Mouse (Mus musculus) cerebellum, adult 11 months (tissue): ENCODE measurements around the gene Fastkd1.
"Not testable (repeated sequence)": the region's sequence is repeated elsewhere in the genome, so short reads cannot be mapped to it uniquely, and the experiment has no call there.

ENCODE experiments used
- DNase-seq: peaks from one replicate; pipeline ENCODE4 v3.0.0; 2022

The Fastkd1 gene

DNA sequence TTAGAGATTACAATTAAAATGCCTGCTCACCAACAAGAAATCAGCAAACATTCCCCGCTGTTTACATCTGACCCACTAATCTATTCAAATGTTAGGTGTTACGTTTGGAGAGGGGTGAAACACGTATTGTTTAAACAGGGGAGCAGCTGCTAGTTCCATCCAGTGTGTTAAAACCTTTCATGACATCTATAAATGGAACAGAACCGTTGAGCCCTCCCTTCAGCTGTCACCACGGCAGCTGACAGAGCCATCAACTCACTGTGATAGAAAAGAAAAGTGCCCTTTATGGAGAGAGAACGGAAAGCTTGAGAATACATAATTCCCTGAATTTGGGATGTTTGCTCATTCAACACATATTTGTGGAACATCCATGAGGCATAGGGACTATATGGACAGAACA is 44.9 kb downstream of the Fastkd1 start:
- no peak for DNase-seq

DNA sequence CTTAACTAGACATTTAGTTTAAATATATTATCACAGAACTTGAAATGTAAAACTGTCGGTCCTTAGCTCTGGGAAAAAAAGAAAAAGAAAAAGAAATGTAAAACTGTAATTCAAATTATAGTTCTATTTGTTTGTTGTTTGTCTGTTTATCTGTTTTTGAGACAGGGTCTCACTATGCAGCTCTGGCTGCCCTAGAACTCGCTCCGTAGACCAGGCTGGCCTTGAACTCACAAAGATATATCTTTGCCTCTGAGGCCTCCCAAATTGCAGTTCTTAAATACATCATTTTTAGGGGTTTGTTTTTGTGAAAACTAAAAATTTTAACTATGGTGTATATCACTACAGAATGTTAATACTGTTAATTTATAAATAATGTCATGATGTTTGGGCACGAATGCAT is 45.7 kb downstream of the Fastkd1 start:
- no peak for DNase-seq

DNA sequence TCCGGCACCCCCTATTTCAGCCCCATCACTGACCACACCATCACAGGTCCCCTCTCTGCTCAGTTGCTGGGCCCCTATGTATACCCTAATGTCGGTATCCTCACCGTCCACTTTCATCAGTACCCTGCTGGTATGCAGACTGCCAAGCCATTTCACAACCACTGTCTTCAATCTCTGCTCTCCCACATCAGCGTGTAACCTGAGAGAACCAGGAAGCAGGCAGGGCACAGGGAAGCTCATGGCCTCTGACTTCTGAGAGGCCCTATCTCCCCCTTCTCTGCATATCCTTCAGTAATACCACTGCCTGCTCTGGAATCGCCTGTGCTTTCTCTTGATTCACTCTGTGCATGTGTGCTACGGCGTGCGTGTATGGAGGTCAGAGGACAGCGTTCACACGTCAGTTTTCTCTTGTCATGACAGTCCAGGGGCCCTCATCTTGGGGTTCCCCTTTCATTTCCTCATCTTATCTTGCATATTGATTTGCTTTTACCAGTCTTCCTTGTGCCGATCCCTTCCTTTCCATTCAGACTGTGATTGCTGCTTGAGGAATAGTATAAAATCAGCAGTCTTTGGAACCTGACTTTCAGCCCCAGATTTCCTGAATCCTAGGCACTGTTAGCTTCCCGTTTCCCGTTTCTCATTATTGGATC is 49.4 kb downstream of the Fastkd1 start:
- DNase-seq = no peak

DNA sequence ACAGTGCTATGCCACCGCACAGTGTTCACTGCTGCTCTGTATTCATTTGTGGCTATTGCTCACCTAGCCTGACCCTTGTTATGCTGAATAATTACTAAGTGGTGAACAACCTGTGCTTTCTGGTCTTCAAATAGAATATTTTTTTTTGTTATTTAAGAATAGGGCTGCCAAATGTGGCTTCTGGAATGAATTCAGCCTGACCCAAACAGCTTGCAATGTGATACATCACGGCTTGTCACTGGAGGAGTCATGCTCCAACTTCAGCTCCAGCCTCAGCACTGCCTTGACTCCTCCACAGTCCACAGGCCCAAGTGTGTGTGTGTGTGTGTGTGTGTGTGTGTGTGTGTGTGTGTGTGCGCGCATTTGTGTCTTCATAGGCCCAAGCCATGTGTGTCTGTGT is 54.0 kb downstream of the Fastkd1 start:
- DNase-seq = no peak

DNA sequence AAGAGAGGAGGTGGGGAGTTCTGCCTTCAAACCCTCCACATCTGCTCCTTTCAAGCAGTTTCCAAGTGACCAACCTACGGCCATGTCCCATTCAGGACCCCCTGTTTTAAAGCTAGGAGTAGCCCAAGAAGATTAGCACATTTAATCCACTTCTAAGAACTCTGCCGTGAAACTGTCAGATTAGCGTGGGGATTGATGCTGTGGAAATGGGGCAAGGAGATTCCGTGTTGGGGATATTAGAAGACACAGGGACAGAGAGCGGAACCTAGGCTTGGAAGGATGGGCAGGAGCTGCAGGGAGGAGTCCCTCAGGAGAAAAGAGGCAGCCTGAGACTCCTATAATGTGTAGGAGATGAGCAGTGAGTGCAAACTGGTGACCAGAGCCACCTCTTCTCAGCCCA is 63.6 kb downstream of the Fastkd1 start:
- DNase-seq = no peak

DNA sequence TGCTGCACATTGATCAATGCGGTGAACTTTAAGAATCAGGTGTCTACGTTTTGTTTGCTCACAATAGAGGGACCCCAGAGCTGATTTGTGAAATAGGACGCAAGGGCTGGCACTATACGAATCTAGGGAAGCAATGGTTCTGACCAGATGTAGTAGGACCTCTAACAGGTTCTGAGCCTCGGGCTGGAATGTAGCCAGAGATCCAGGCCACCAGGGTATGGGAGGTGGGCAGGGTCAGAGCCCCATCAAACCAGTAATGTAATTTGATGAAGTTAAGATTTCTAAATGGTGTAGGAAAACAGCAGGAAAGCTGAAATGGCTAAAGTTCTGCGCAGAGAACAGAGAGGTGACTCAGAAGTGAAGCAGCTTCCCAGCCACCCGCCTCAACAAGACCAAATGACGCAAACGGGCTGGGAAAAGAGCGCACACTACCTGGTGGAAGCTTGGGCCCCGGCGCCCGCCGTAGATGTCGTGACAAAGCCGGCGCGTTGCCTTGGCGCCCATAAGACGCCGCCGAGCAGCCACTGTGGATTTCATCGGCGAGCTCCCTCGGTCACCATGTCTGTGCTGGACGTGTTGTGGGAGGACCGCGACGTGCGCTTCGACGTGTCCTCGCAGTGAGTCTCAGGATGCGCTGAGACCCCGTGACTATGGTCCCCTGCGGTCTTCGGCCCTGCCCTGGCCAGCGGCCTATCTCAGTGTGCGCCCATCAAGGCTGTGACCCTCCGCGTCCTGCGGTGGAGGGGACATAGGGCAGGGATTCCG is 66.4 kb downstream of the Fastkd1 start, which contains the start of gene Bbs5:
Gene Bbs5, plus strand, starts transcription at position 446 of the 765 bp plus-strand sequence.
- peak; percentile 91 for DNase-seq

DNA sequence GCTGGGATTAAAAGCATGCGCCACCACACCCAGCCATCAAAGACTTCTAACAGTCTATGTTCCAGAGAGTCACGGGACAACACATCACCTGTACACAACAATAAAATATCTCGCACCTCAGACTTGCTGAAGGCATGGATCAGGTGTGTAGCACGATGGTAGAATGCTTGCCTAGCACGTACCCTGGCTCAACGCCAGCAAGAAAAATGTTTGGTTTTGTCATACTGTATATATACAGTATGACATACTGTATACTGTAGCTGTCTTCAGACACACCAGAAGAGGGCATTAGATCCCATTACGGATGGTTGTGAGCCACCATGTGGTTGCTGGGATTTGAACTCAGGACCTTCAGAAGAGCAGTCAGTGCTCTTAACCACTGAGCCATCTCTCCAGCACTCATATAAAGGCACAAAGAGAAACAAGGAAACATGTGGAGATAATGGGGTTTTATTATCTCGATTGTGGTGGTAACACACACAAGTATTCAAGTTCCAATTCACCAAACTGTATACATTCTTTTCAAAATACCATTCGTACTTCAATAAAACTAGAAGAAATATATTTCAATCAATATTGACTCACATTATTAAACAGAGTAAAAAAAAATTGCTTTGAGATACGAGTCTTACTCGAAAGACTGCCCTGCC is 68.2 kb downstream of the Fastkd1 start:
- no peak for DNase-seq

DNA sequence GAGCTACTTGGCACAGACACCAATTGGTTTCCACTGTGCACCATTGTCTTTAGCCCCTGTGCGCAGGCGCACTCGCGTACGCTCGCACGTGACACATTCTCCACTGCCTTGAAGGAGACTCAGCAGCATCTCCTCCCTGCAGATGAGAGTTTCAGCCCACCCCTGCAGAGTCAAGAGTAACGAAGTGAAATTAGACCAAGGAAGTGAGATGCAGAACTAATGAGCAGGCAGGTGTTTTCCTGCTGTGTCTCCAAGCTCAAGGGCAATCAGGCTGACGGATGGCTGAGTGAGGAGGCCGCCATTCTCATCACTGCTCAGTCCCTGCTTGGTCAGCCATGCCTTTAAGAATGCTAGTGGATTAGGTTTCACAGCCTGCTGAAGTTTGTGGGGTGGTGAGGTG is 73.2 kb downstream of the Fastkd1 start:
- DNase-seq = no peak

DNA sequence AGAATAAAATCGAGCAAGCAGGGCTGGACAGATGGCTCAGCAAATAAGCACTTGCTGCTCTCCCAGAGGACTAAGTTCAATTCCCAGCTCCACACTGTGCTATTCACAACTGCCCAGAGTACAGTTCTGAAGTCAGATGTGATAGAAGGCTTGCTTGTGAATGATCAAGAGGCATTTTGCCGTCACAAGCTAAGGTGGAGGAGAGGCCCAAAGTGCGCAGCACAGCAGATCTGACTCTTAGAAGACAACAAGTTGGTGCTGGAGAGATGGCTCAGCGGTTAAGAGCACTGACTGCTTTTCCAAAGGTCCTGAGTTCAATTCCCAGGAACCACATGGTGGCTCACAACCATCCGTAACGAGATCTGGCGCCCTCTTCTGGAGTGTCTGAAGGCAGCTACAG is 75.3 kb downstream of the Fastkd1 start:
- not testable (repeated sequence) for DNase-seq
